Mouse (Mus musculus) thymus, postnatal 14 days (tissue): ENCODE results near the gene Aktip.
A peak's percentile ranks its signal among the peaks of the same experiment; 100 is the strongest.

ENCODE experiments used
- DNase-seq: peaks from one replicate; pipeline ENCODE4 v3.0.0; 2021

Aktip gene

GRCm38 (mm10) chr8:91199876-91200275, at the start of gene Aktip:
TSS of gene Aktip (minus strand) at chr8:91199976.
- no peak for DNase-seq

- DNase-seq = no peak
Measured at GRCm38 (mm10) chr8:91245821-91246454, 46.2 kb upstream of the Aktip start.

GRCm38 (mm10) chr8:91242721-91243120, 42.9 kb upstream of the Aktip start:
- peak; percentile 19 for DNase-seq

- no peak for DNase-seq
Measured at GRCm38 (mm10) chr8:91241873-91242519, 42.2 kb upstream of the Aktip start.

GRCm38 (mm10) chr8:91241371-91241770, 41.6 kb upstream of the Aktip start:
- DNase-seq = no peak

- no peak for DNase-seq
Measured at GRCm38 (mm10) chr8:91237191-91237590, 37.4 kb upstream of the Aktip start.

GRCm38 (mm10) chr8:91234097-91234496, 34.3 kb upstream of the Aktip start:
- DNase-seq = no peak

- DNase-seq = no peak
Measured at GRCm38 (mm10) chr8:91227421-91227841, 27.7 kb upstream of the Aktip start.

- no peak for DNase-seq
Measured at GRCm38 (mm10) chr8:91224227-91224626, 24.5 kb upstream of the Aktip start.

GRCm38 (mm10) chr8:91221841-91222240, 22.1 kb upstream of the Aktip start:
- DNase-seq = no peak

GRCm38 (mm10) chr8:91218271-91218670, 18.5 kb upstream of the Aktip start:
- DNase-seq = no peak

- DNase-seq = no peak
Measured at GRCm38 (mm10) chr8:91217062-91217905, 17.5 kb upstream of the Aktip start.

GRCm38 (mm10) chr8:91214287-91214686, 14.5 kb upstream of the Aktip start:
- no peak for DNase-seq

GRCm38 (mm10) chr8:91212948-91213347, 13.2 kb upstream of the Aktip start:
- no peak for DNase-seq

GRCm38 (mm10) chr8:91209658-91210057, 9.9 kb upstream of the Aktip start:
- no peak for DNase-seq

GRCm38 (mm10) chr8:91207676-91208075, 7.9 kb upstream of the Aktip start:
- DNase-seq = no peak

GRCm38 (mm10) chr8:91205897-91206296, 6.1 kb upstream of the Aktip start:
- no peak for DNase-seq

- no peak for DNase-seq
Measured at GRCm38 (mm10) chr8:91201184-91201583, 1.4 kb upstream of the Aktip start.

GRCm38 (mm10) chr8:91198036-91198435, 1.7 kb downstream of the Aktip start:
- no peak for DNase-seq

- DNase-seq = peak; percentile 40
Measured at GRCm38 (mm10) chr8:91197233-91197632, 2.5 kb downstream of the Aktip start.

- DNase-seq = peak; percentile 43
Measured at GRCm38 (mm10) chr8:91196661-91197060, 3.1 kb downstream of the Aktip start.

GRCm38 (mm10) chr8:91194081-91194480, 5.7 kb downstream of the Aktip start:
- no peak for DNase-seq

- no peak for DNase-seq
Measured at GRCm38 (mm10) chr8:91192941-91193340, 6.8 kb downstream of the Aktip start.

GRCm38 (mm10) chr8:91190816-91191340, 8.9 kb downstream of the Aktip start:
- DNase-seq = peak; percentile 86
